Mouse (Mus musculus) spleen, adult 2 months (tissue): ENCODE data around the gene Rab11a.

Source experiments
- CTCF ChIP-seq: fragments of 200-500 bp; IDR thresholded peaks from 2 replicates; pipeline ENCODE4 v1.5.1; 2011; ENCODE audit warnings: mild to moderate bottlenecking, inconsistent platforms; ENCODE audit not compliant: insufficient read depth, insufficient read length, insufficient replicate concordance; ENCODE audit errors: extremely low read depth
- POLR2A ChIP-seq: fragments of 200-500 bp; IDR thresholded peaks from 2 replicates; pipeline ENCODE4 v1.6.1; 2011; ENCODE audit warnings: low read depth, low read length, inconsistent platforms

DNA sequence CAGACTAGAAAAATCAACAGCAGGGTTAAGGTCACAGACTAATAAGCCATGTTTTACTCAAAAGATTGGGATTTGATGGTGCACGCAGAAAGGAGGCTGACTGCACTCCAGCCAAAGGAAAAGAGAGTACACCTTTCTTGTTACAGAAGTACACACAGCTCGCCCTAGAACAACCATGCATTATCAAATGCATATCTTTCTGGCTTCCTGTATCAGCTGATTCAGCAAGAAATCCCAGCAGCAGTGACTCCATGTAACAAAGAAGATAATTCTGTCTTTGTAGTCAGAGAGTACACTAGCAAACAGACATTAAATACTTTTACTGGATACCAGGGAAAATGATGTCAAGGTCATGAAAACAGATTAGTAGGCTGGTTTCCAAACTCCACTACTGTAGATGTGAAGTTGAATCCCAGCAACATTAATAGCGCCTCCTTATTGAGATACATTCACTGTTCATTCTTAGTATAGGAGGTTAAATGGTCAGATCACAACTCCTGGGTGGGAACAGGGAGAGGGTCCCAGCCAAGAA lies 6.5 kb downstream of the Rab11a start:
- TF ChIP-seq POLR2A: no peak
- TF ChIP-seq CTCF: no peak
